Mouse (Mus musculus) ES-Bruce4 (cell line): ENCODE results near the gene 1700017N19Rik.

Source experiments
- CTCF ChIP-seq: IDR thresholded peaks from one replicate; pipeline ENCODE4 v1.8.1; 2011; ENCODE audit warnings: low read depth, low read length
- EP300 ChIP-seq: IDR thresholded peaks from 2 replicates; pipeline ENCODE4 v1.6.1; 2011; ENCODE audit warnings: low read depth, low read length; ENCODE audit not compliant: insufficient read depth

- no peak for TF ChIP-seq CTCF
- TF ChIP-seq EP300: no peak
These were observed 26.2 kb upstream of the 1700017N19Rik start for GRCm38 (mm10) chr10:100564112-100564511.
